Mouse (Mus musculus) stomach, embryonic 14.5 days (tissue): ENCODE results near the gene Sh3bgr. TPM values are rescaled to one million over a fixed set of nuclear protein-coding genes. Genes with fewer than 3 reads are reported as not detected.

Source experiments
- ATAC-seq: fragments of 200-750 bp; cut with Nextera tagmentation; 2 replicates; pipeline ENCODE4 v1.8.0; 2017; ENCODE audit warnings: low read depth, moderate TSS enrichment; ENCODE audit not compliant: insufficient number of reproducible peaks, insufficient read depth, low FRiP score
- H3K27ac ChIP-seq: fragments of 300-500 bp; sonication (generic); 2 replicates; pipeline ENCODE4 v1.5.1; 2014; ENCODE audit warnings: mild to moderate bottlenecking, low read length, moderate library complexity, mixed read lengths
- H3K27me3 ChIP-seq: fragments of 300-500 bp; sonication (generic); 2 replicates; pipeline ENCODE4 v1.6.1; 2014; ENCODE audit warnings: low read length, control low read depth, mixed read lengths; ENCODE audit not compliant: control insufficient read depth, insufficient read depth
- H3K36me3 ChIP-seq: fragments of 300-500 bp; sonication (generic); 2 replicates; pipeline ENCODE4 v1.6.1; 2014; ENCODE audit warnings: mild to moderate bottlenecking, control low read depth, low read length, moderate library complexity, mixed read lengths; ENCODE audit not compliant: control insufficient read depth, insufficient read depth
- H3K4me1 ChIP-seq: fragments of 300-500 bp; sonication (generic); 2 replicates; pipeline ENCODE4 v1.6.1; 2014; ENCODE audit warnings: low read length, control low read depth, mixed read lengths; ENCODE audit not compliant: control insufficient read depth, insufficient read depth
- H3K4me2 ChIP-seq: fragments of 300-500 bp; sonication (generic); replicated peaks from 2 replicates; pipeline ENCODE4 v1.6.1; 2014; ENCODE audit warnings: low read depth, low read length, control low read depth
- H3K4me3 ChIP-seq: fragments of 300-500 bp; sonication (generic); 2 replicates; pipeline ENCODE4 v1.5.1; 2014; ENCODE audit warnings: low read depth, low read length, control low read depth
- H3K9ac ChIP-seq: fragments of 300-500 bp; sonication (generic); replicated peaks from 2 replicates; pipeline ENCODE4 v1.6.1; 2014; ENCODE audit warnings: low read depth, mild to moderate bottlenecking, control low read depth, low read length, moderate library complexity, mixed read lengths
- H3K9me3 ChIP-seq: fragments of 300-500 bp; sonication (generic); 2 replicates; pipeline ENCODE4 v1.6.1; 2016; ENCODE audit warnings: low read depth, low read length, control low read depth; ENCODE audit not compliant: control insufficient read depth
- WGBS: fragments of 180-500 bp; shearing (Covaris S2); extraction: QIAGEN DNeasy Blood & Tissue Kit; methylation state at CpG from one replicate; pipeline ENCODE4 v1.1.7; 2014; 5-methylcytosine and 5-hydroxymethylcytosine counted together
- polyA plus RNA-seq: library from polyadenylated mRNA; unstranded; fragments of >200 nt; fragmentation: Nextera tagmentation; extraction: Ambion mirVana; gene quantifications from 2 replicates; pipeline ENCODE4 v1.2.1, GENCODE M21; 2014

The Sh3bgr gene
- polyA plus RNA-seq, 1 experiment from 2014 or later = 29.7 TPM

GRCm38 (mm10) chr16:96222452-96222851 lies 22.2 kb downstream of the Sh3bgr start:
- no peaks in the 10 kb centered on the region for H3K36me3 ChIP-seq
- no peak overlapping the region for H3K27ac ChIP-seq
- ATAC-seq = no peak
- no peaks in the 10 kb centered on the region for H3K27me3 ChIP-seq
- 71% methylated on average over 1 of the region's 1 CpGs for WGBS
- no peak overlapping the region for H3K4me2 ChIP-seq
- H3K4me3 ChIP-seq = no peak overlapping the region
- no peaks in the 10 kb centered on the region for H3K9me3 ChIP-seq
- no peak overlapping the region for H3K9ac ChIP-seq
- no peaks in the 10 kb centered on the region for H3K4me1 ChIP-seq

- Histone ChIP-seq H3K4me3 (no peak overlapping the region), H3K27ac (no peak overlapping the region), H3K4me2 (no peak overlapping the region), H3K9ac (no peak overlapping the region), H3K4me1 (no peaks in the 10 kb centered on the region), H3K27me3 (no peaks in the 10 kb centered on the region), H3K9me3 (no peaks in the 10 kb centered on the region), H3K36me3 (no peaks in the 10 kb centered on the region)
- WGBS = 50% methylated on average over 13 of the region's 13 CpGs
- ATAC-seq = no peak
These were observed 28.2 kb downstream of the Sh3bgr start for GRCm38 (mm10) chr16:96228438-96228837.

- Histone ChIP-seq H3K4me3 (no peak overlapping the region), H3K27ac (no peak overlapping the region), H3K4me2 (no peak overlapping the region), H3K27me3 (no peaks in the 10 kb centered on the region), H3K9ac (no peak overlapping the region), H3K4me1 (no peaks in the 10 kb centered on the region), H3K9me3 (no peaks in the 10 kb centered on the region), H3K36me3 (no peaks in the 10 kb centered on the region)
- 58% methylated on average over 8 of the region's 8 CpGs for WGBS
- ATAC-seq = no peak
These were observed 28.9 kb downstream of the Sh3bgr start for GRCm38 (mm10) chr16:96229044-96229555.

- Histone ChIP-seq H3K9me3 (no peaks in the 10 kb centered on the region), H3K4me1 (no peaks in the 10 kb centered on the region), H3K36me3 (no peaks in the 10 kb centered on the region), H3K9ac (no peak overlapping the region), H3K4me3 (no peak overlapping the region), H3K27me3 (no peaks in the 10 kb centered on the region), H3K4me2 (no peak overlapping the region), H3K27ac (no peak overlapping the region)
- WGBS = 30% methylated on average over 11 of the region's 11 CpGs
- 0 out of 2 replicates have a peak, but pooled peaks have one; percentile 69 for ATAC-seq
These were observed 30.2 kb downstream of the Sh3bgr start for GRCm38 (mm10) chr16:96230411-96230810.

- ATAC-seq = no peak
- H3K27me3 ChIP-seq = no peaks in the 10 kb centered on the region
- WGBS = 92% methylated on average over 4 of the region's 4 CpGs
- H3K9me3 ChIP-seq = no peaks in the 10 kb centered on the region
- H3K27ac ChIP-seq = no peak overlapping the region
- no peak overlapping the region for H3K9ac ChIP-seq
- no peaks in the 10 kb centered on the region for H3K36me3 ChIP-seq
- no peak overlapping the region for H3K4me2 ChIP-seq
- H3K4me1 ChIP-seq = no peaks in the 10 kb centered on the region
- no peak overlapping the region for H3K4me3 ChIP-seq
These were observed 31.0 kb downstream of the Sh3bgr start for GRCm38 (mm10) chr16:96231251-96231650.

GRCm38 (mm10) chr16:96231974-96232373 lies 31.7 kb downstream of the Sh3bgr start:
- no peak overlapping the region for H3K4me3 ChIP-seq
- H3K36me3 ChIP-seq = no peaks in the 10 kb centered on the region
- no peak for ATAC-seq
- H3K9ac ChIP-seq = no peak overlapping the region
- no peak overlapping the region for H3K27ac ChIP-seq
- H3K9me3 ChIP-seq = no peaks in the 10 kb centered on the region
- 85% methylated on average over 8 of the region's 8 CpGs for WGBS
- no peak overlapping the region for H3K4me2 ChIP-seq
- H3K4me1 ChIP-seq = no peaks in the 10 kb centered on the region
- H3K27me3 ChIP-seq = no peaks in the 10 kb centered on the region

GRCm38 (mm10) chr16:96233996-96234395 lies 33.7 kb downstream of the Sh3bgr start:
- Histone ChIP-seq H3K4me3 (no peak overlapping the region), H3K27ac (no peak overlapping the region), H3K4me2 (no peak overlapping the region), H3K9me3 (no peaks in the 10 kb centered on the region), H3K36me3 (no peaks in the 10 kb centered on the region), H3K4me1 (no peaks in the 10 kb centered on the region), H3K9ac (no peak overlapping the region), H3K27me3 (no peaks in the 10 kb centered on the region)
- ATAC-seq = no peak
- 86% methylated on average over 8 of the region's 8 CpGs for WGBS

GRCm38 (mm10) chr16:96235366-96235970 lies 35.2 kb downstream of the Sh3bgr start, which contains the start of gene B3galt5:
B3galt5 (plus strand) TSS chr16:96235801.
- Histone ChIP-seq H3K4me2 (no peak within 1 kb of the TSS), H3K27ac (no peak within 1 kb of the TSS), H3K4me3 (no peak within 1 kb of the TSS), H3K9me3 (no peaks in the 10 kb centered on the region), H3K4me1 (no peaks in the 10 kb centered on the region), H3K27me3 (no peaks in the 10 kb centered on the region), H3K9ac (no peak within 1 kb of the TSS), H3K36me3 (no peaks in the 10 kb centered on the region)
- no peak for ATAC-seq
- WGBS = 79% methylated on average over 17 of the region's 17 CpGs

GRCm38 (mm10) chr16:96244496-96244895 lies 44.2 kb downstream of the Sh3bgr start:
- no peaks in the 10 kb centered on the region for H3K9me3 ChIP-seq
- no peak overlapping the region for H3K27ac ChIP-seq
- H3K4me2 ChIP-seq = no peak overlapping the region
- no peak for ATAC-seq
- no peaks in the 10 kb centered on the region for H3K36me3 ChIP-seq
- WGBS = 81% methylated on average over 6 of the region's 6 CpGs
- no peaks in the 10 kb centered on the region for H3K4me1 ChIP-seq
- H3K4me3 ChIP-seq = no peak overlapping the region
- no peak overlapping the region for H3K9ac ChIP-seq
- no peaks in the 10 kb centered on the region for H3K27me3 ChIP-seq
